Mouse (Mus musculus) cortical plate, adult 2 months (tissue): ENCODE measurements at regions not wholly inside any gene's neighbourhood (a gene's known extent, or its start where the extent isn't known, plus 50 kb on each side); places are given as distances from the start of the nearest gene placed in this dataset.

Experiments
- CTCF ChIP-seq: fragments of 200-500 bp; IDR thresholded peaks from 2 replicates; pipeline ENCODE4 v1.5.1; 2011; ENCODE audit warnings: mild to moderate bottlenecking, control low read depth, low read length; ENCODE audit not compliant: insufficient read depth; ENCODE audit errors: extremely low read depth
- POLR2A ChIP-seq: fragments of 200-500 bp; IDR thresholded peaks from 2 replicates; pipeline ENCODE4 v1.6.1; 2011; ENCODE audit warnings: mild to moderate bottlenecking, low read length, control low read depth; ENCODE audit not compliant: insufficient read depth; ENCODE audit errors: extremely low read depth

- TF ChIP-seq CTCF, result no peak
- TF ChIP-seq POLR2A, result no peak
Observed at GRCm38 (mm10) chr12:93221179-93221922, 1372.4 kb upstream of the Sel1l start.
